Mouse (Mus musculus): ENCODE measurements around the gene Pcsk5. TPM values are rescaled to one million over a fixed set of nuclear protein-coding genes. Genes with fewer than 3 reads are reported as not detected.
"Not testable (repeated sequence)": the region's sequence is repeated elsewhere in the genome, so short reads cannot be mapped to it uniquely, and the experiment has no call there.

The Pcsk5 gene
- total RNA-seq, 1 experiment from 2014 or later, result not detected

- no peak for ATAC-seq (replicated peaks; ENCODE audit: insufficient number of reproducible peaks, low FRiP score, low TSS enrichment, poor library complexity, severe bottlenecking)
Observed at GRCm38 (mm10) chr19:17511283-17511682, 326.1 kb downstream of the Pcsk5 start.

GRCm38 (mm10) chr19:17504212-17504611 lies 333.2 kb downstream of the Pcsk5 start:
- ATAC-seq (replicated peaks; ENCODE audit: insufficient number of reproducible peaks, low FRiP score, low TSS enrichment, poor library complexity, severe bottlenecking), result no peak

- no peak for ATAC-seq (replicated peaks; ENCODE audit: insufficient number of reproducible peaks, low FRiP score, low TSS enrichment, poor library complexity, severe bottlenecking)
Observed at GRCm38 (mm10) chr19:17498586-17499235, 338.7 kb downstream of the Pcsk5 start.

- ATAC-seq (replicated peaks; ENCODE audit: insufficient number of reproducible peaks, low FRiP score, low TSS enrichment, poor library complexity, severe bottlenecking), result no peak
Observed at GRCm38 (mm10) chr19:17496131-17496530, 341.3 kb downstream of the Pcsk5 start.

GRCm38 (mm10) chr19:17491822-17492544 lies 345.4 kb downstream of the Pcsk5 start:
- ATAC-seq (replicated peaks; ENCODE audit: insufficient number of reproducible peaks, low FRiP score, low TSS enrichment, poor library complexity, severe bottlenecking), result no peak

- ATAC-seq (replicated peaks; ENCODE audit: insufficient number of reproducible peaks, low FRiP score, low TSS enrichment, poor library complexity, severe bottlenecking), result no peak
Observed at GRCm38 (mm10) chr19:17491322-17491721, 346.1 kb downstream of the Pcsk5 start.

GRCm38 (mm10) chr19:17489866-17490141 lies 347.6 kb downstream of the Pcsk5 start:
- ATAC-seq (replicated peaks; ENCODE audit: insufficient number of reproducible peaks, low FRiP score, low TSS enrichment, poor library complexity, severe bottlenecking), result no peak

- ATAC-seq (replicated peaks; ENCODE audit: insufficient number of reproducible peaks, low FRiP score, low TSS enrichment, poor library complexity, severe bottlenecking), result no peak
Observed at GRCm38 (mm10) chr19:17489041-17489865, 348.2 kb downstream of the Pcsk5 start.

GRCm38 (mm10) chr19:17482126-17482790 lies 355.2 kb downstream of the Pcsk5 start:
- no peak for ATAC-seq (replicated peaks; ENCODE audit: insufficient number of reproducible peaks, low FRiP score, low TSS enrichment, poor library complexity, severe bottlenecking)

GRCm38 (mm10) chr19:17479471-17479870 lies 358.0 kb downstream of the Pcsk5 start:
- no peak for ATAC-seq (replicated peaks; ENCODE audit: insufficient number of reproducible peaks, low FRiP score, low TSS enrichment, poor library complexity, severe bottlenecking)

- no peak for ATAC-seq (replicated peaks; ENCODE audit: insufficient number of reproducible peaks, low FRiP score, low TSS enrichment, poor library complexity, severe bottlenecking)
Observed at GRCm38 (mm10) chr19:17476021-17476420, 361.4 kb downstream of the Pcsk5 start.

GRCm38 (mm10) chr19:17473138-17473537 lies 364.3 kb downstream of the Pcsk5 start:
- ATAC-seq (replicated peaks; ENCODE audit: insufficient number of reproducible peaks, low FRiP score, low TSS enrichment, poor library complexity, severe bottlenecking), result not testable (repeated sequence)

GRCm38 (mm10) chr19:17471861-17472260 lies 365.6 kb downstream of the Pcsk5 start:
- no peak for ATAC-seq (replicated peaks; ENCODE audit: insufficient number of reproducible peaks, low FRiP score, low TSS enrichment, poor library complexity, severe bottlenecking)

- ATAC-seq (replicated peaks; ENCODE audit: insufficient number of reproducible peaks, low FRiP score, low TSS enrichment, poor library complexity, severe bottlenecking), result no peak
Observed at GRCm38 (mm10) chr19:17471196-17471595, 366.2 kb downstream of the Pcsk5 start.

- ATAC-seq (replicated peaks; ENCODE audit: insufficient number of reproducible peaks, low FRiP score, low TSS enrichment, poor library complexity, severe bottlenecking), result no peak
Observed at GRCm38 (mm10) chr19:17467556-17468211, 369.7 kb downstream of the Pcsk5 start.

GRCm38 (mm10) chr19:17452001-17452400 lies 385.4 kb downstream of the Pcsk5 start:
- ATAC-seq (replicated peaks; ENCODE audit: insufficient number of reproducible peaks, low FRiP score, low TSS enrichment, poor library complexity, severe bottlenecking), result no peak

GRCm38 (mm10) chr19:17443581-17443980 lies 393.9 kb downstream of the Pcsk5 start:
- no peak for ATAC-seq (replicated peaks; ENCODE audit: insufficient number of reproducible peaks, low FRiP score, low TSS enrichment, poor library complexity, severe bottlenecking)

- no peak for ATAC-seq (replicated peaks; ENCODE audit: insufficient number of reproducible peaks, low FRiP score, low TSS enrichment, poor library complexity, severe bottlenecking)
Observed at GRCm38 (mm10) chr19:17439476-17440189, 397.8 kb downstream of the Pcsk5 start.
